Mouse (Mus musculus): ENCODE measurements around the gene Crlf3. TPM values are rescaled to one million over a fixed set of nuclear protein-coding genes. Genes with fewer than 3 reads are reported as not detected.
"Not testable (repeated sequence)": the region's sequence is repeated elsewhere in the genome, so short reads cannot be mapped to it uniquely, and the experiment has no call there.

The Crlf3 gene
- total RNA-seq, 2 experiments from 2014 or later: 7.4 to 10.8 TPM

GRCm38 (mm10) chr11:80071039-80071438, 9.8 kb downstream of the Crlf3 start:
- intact Hi-C loops (cut with DNase I; ENCODE audit: low total_unique reads): no loop called here
- no peak for DNase-seq

- intact Hi-C loops (cut with DNase I; ENCODE audit: low total_unique reads): no loop called here
- DNase-seq: no peak
Observed at GRCm38 (mm10) chr11:80069815-80070214, 11.0 kb downstream of the Crlf3 start.

GRCm38 (mm10) chr11:80067558-80067957, 13.2 kb downstream of the Crlf3 start:
- no peak for DNase-seq
- intact Hi-C loops (cut with DNase I; ENCODE audit: low total_unique reads): no loop called here

GRCm38 (mm10) chr11:80066373-80066772, 14.4 kb downstream of the Crlf3 start:
- DNase-seq; intact Hi-C loops (cut with DNase I; ENCODE audit: low total_unique reads): not testable (repeated sequence)

- no peak for DNase-seq
- intact Hi-C loops (cut with DNase I; ENCODE audit: low total_unique reads): no loop called here
Observed at GRCm38 (mm10) chr11:80062159-80062558, 18.6 kb downstream of the Crlf3 start.

GRCm38 (mm10) chr11:80056141-80056540, 24.6 kb downstream of the Crlf3 start:
- intact Hi-C loops (cut with DNase I; ENCODE audit: low total_unique reads): no loop called here
- DNase-seq: no peak

- intact Hi-C loops (cut with DNase I; ENCODE audit: low total_unique reads): no loop called here
Observed at GRCm38 (mm10) chr11:80054659-80055058, 26.1 kb downstream of the Crlf3 start.

GRCm38 (mm10) chr11:80053171-80053570, 27.6 kb downstream of the Crlf3 start:
- intact Hi-C loops (cut with DNase I; ENCODE audit: low total_unique reads): no loop called here
- DNase-seq: no peak

More at GRCm38 (mm10) chr11:80054659-80055058, 26.1 kb downstream of the Crlf3 start:
- no peak for DNase-seq

- intact Hi-C loops (cut with DNase I; ENCODE audit: low total_unique reads): no loop called here
- no peak for DNase-seq
Observed at GRCm38 (mm10) chr11:80052456-80052855, 28.3 kb downstream of the Crlf3 start.

GRCm38 (mm10) chr11:80050088-80050487, 30.7 kb downstream of the Crlf3 start:
- intact Hi-C loops (cut with DNase I; ENCODE audit: low total_unique reads): no loop called here
- DNase-seq: no peak

GRCm38 (mm10) chr11:80046856-80047255, 33.9 kb downstream of the Crlf3 start:
- DNase-seq: no peak
- intact Hi-C loops (cut with DNase I; ENCODE audit: low total_unique reads): loop anchor here (10.0 kb wide), 1 partner anchor 98 kb away; the partner anchor contains the start of gene Tefm

- DNase-seq: no peak
- intact Hi-C loops (cut with DNase I; ENCODE audit: low total_unique reads): loop anchor here (10.0 kb wide), 1 partner anchor 101 kb away; the partner anchor contains the start of gene Tefm
Observed at GRCm38 (mm10) chr11:80043419-80043817, 37.4 kb downstream of the Crlf3 start.

GRCm38 (mm10) chr11:80042615-80043418, 38.0 kb downstream of the Crlf3 start:
- intact Hi-C loops (cut with DNase I; ENCODE audit: low total_unique reads): loop anchor here (10.0 kb wide), 1 partner anchor 102 kb away; the partner anchor contains the start of gene Tefm
- peak; percentile 36 for DNase-seq

- no peak for DNase-seq
- intact Hi-C loops (cut with DNase I; ENCODE audit: low total_unique reads): no loop called here
Observed at GRCm38 (mm10) chr11:80037495-80037894, 43.3 kb downstream of the Crlf3 start.

- no peak for DNase-seq
- intact Hi-C loops (cut with DNase I; ENCODE audit: low total_unique reads): no loop called here
Observed at GRCm38 (mm10) chr11:80021306-80021705, 59.5 kb downstream of the Crlf3 start.

GRCm38 (mm10) chr11:80019792-80020191, 61.0 kb downstream of the Crlf3 start:
- intact Hi-C loops (cut with DNase I; ENCODE audit: low total_unique reads): no loop called here

GRCm38 (mm10) chr11:80016533-80016932, 64.3 kb downstream of the Crlf3 start:
- DNase-seq; intact Hi-C loops (cut with DNase I; ENCODE audit: low total_unique reads): not testable (repeated sequence)

More at GRCm38 (mm10) chr11:80019792-80020191, 61.0 kb downstream of the Crlf3 start:
- DNase-seq: no peak
